Mouse (Mus musculus) heart, adult 2 months (tissue): ENCODE data around the gene Olfr62.
A peak's percentile ranks its signal among the peaks of the same experiment; 100 is the strongest.

Experiments used
- CTCF ChIP-seq: fragments of 200-600 bp; IDR thresholded peaks from 2 replicates; pipeline ENCODE4 v1.8.1; 2022; ENCODE audit warnings: antibody characterized with exemption, mild to moderate bottlenecking, moderate library complexity
- EP300 ChIP-seq: fragments of 200-500 bp; IDR thresholded peaks from 2 replicates; pipeline ENCODE4 v1.6.1; 2011; ENCODE audit warnings: low read depth, low read length, control low read depth; ENCODE audit not compliant: insufficient read depth

- no peak for TF ChIP-seq CTCF
- TF ChIP-seq EP300 = 0 out of 2 replicates have a peak, but pooled peaks have one; percentile 55
Measured at GRCm38 (mm10) chr4:118620279-118620966, 38.3 kb upstream of the Olfr62 start, which contains the start of the genes Cfap57 and Ebna1bp2.
